Mouse (Mus musculus): ENCODE data around the gene Aldh1l1.

Aldh1l1 gene

DNA sequence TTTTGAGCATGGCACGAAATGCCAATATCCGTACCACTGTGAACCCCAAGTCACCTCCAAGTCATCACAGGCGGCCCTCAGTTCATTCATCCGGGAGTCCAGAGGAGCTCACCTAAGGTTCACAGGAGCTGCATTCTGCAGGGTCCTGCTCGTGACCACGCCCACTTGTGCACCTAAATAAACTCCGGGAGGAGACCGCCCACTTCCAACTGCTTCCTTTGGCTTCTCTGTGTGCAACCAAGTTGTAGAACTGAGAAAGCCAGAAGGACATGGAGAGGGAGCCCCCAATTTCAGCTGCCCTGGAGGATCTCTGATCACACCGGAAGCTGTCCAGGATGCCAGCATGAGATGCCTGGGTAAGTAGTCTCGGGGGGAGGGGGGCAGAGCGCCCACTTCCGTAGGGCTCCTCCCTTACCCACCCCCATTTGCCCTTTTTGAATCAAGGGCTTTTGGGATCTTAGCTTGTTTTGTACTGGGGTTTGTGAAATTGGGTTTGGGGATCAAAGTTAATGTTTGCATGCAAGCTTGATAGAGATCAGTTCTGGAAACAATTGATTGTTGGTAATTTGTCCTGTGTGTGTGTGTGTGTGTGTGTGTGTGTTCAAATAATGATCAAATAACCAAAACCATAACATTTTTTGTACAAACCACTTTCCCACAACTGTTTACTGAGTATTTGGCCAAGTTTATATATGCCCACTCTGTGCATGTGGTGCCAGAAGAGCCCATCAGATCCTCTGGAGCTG lies at the start of gene Aldh1l1:
TSS of gene Aldh1l1 (plus strand) at position 252 of the 746 bp plus-strand sequence.
- DNase-seq: no peak

GRCm38 (mm10) chr6:90437041-90437440 lies 49.2 kb upstream of the Aldh1l1 start:
- no peak for DNase-seq

DNA sequence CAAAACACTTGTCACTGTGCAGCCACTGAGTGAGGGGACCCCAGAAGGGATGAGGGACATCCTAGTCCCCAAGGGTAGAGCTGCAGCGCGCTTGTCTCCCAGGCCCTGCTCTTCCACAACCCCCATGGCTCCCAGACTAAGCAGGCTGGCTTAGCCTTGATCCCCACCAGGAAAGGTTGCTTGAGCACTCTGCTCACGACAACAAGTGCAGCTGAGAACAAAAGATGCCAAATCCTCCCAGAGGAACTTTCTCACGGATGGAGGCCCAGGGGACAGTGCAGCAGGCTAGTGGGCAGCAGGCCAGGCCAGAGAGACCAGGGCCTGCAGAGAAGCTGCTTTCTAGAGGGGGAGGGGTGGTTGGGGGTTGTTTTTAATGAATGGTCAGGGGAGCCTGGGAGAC lies 39.3 kb upstream of the Aldh1l1 start:
- DNase-seq: no peak

- DNase-seq: peak; percentile 91
Measured at GRCm38 (mm10) chr6:90450179-90450578, 36.0 kb upstream of the Aldh1l1 start.

- peak; percentile 36 for DNase-seq
Measured at GRCm38 (mm10) chr6:90450697-90451096, 35.5 kb upstream of the Aldh1l1 start.

- DNase-seq: no peak
Measured at GRCm38 (mm10) chr6:90451512-90451911, 34.7 kb upstream of the Aldh1l1 start.

- no peak for DNase-seq
Measured at GRCm38 (mm10) chr6:90452603-90453002, 33.6 kb upstream of the Aldh1l1 start.

- DNase-seq: no peak
Measured at GRCm38 (mm10) chr6:90453751-90454150, 32.5 kb upstream of the Aldh1l1 start.

DNA sequence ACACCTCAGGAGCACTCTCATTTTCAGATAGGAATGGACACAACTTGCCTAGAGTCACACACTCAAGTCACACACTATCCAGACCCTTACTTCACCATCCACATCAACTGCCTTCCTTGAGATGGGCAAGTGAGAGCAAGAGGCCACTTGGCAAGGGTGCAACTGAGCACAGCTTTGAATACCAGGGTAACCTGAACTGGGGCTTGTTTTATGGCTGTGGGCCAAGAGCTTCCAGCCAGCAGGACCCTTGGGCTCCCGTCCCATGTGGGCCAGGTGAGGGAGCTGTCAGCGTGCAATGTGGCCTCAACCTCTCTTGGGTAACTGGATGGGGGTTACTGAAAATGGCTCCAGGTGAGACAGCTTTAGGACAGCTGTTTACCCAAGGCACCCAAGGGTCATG lies 28.8 kb upstream of the Aldh1l1 start:
- no peak for DNase-seq

GRCm38 (mm10) chr6:90461181-90461580 lies 25.0 kb upstream of the Aldh1l1 start:
- no peak for DNase-seq

- DNase-seq: peak; percentile 54
Measured at GRCm38 (mm10) chr6:90461771-90462170, 24.5 kb upstream of the Aldh1l1 start.

DNA sequence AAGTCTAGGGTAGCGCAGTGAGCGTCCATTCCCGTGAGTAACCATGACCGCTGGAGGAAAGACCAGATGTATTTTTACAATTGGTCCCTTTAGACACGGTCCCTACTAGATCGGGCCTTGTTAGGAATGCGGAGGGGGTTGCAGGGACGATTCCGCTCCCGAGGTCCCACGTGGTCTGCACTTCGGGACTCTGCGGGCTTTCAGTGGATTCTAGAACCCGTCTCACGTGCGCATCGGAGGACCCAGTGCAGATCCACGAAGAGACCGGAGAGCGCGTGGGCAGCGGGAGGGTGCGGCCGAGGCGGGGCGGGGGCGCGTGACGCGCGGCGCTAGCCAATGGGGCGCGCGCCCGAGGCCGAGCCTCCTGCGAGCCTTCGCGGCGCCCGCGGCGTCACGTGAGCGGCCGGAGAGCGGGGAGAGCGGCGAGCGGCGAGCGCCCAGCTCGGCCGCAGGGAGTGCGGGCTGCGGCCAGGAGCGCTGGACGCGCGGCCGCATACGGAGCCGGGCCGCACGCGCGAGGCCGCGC lies 24.0 kb upstream of the Aldh1l1 start, which contains the start of gene Klf15:
TSS of gene Klf15 (plus strand) at position 396 of the 526 bp plus-strand sequence.
- peak; percentile 84 for DNase-seq

- peak; percentile 50 for DNase-seq
Measured at GRCm38 (mm10) chr6:90462841-90463227, 23.4 kb upstream of the Aldh1l1 start.

DNA sequence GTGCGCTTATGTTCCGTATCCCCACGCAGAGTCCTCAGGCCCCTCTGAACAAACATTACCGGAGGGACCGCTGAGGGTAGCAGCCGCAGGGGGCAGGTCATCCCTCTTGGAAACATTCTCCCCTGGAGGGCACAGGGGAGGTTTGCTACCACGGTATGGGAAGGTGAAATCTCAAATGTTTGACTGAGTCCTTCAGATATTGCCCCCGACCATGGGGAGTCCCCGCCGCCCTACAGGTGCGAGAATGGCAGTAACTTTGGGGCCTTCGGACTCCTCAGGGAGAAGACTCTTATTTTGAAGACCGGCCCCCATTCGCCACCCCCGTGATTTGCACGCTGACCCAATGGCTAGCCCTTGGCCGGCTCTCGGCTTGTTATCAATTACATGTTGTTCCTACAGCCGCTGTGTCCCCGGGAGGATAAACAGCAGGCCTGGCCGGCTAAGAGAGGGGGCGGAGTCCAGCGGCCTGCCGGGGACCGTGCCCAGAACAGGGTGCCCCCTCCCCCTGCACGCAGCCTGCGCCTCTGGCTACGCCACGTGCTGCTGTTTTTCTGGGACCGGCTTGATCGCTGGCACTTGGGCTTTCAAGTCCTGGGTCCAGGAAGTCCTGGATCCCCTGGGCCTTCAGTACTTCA lies 22.9 kb upstream of the Aldh1l1 start:
- peak; percentile 81 for DNase-seq

DNA sequence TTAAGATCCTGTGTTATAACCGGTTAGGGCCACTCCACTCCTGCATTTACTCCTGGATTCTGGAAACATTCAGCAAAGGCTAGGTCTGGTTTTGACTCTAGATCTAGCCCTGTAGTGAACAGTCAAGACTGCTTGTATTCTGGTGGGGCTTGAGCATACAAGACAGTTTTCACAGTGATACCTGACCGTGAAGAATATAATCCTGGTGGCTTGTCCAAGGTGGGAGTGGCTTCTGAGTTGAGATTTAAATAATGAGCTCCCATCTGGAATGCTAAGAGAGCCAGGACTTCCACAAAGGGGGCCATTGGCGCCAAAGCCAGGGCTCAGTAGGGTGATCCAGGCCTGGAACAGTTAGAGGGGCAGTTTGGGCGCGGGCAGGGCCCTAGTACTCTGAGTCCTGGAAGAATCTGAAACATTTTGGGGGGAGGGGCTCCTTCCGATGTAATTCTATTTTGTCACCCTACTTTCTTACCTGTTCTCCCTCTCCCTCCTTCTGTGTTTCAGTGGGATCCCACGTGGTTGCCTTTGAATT lies 22.3 kb upstream of the Aldh1l1 start:
- no peak for DNase-seq

GRCm38 (mm10) chr6:90465028-90465640 lies 21.1 kb upstream of the Aldh1l1 start:
- no peak for DNase-seq

GRCm38 (mm10) chr6:90466079-90466478 lies 20.1 kb upstream of the Aldh1l1 start:
- no peak for DNase-seq

DNA sequence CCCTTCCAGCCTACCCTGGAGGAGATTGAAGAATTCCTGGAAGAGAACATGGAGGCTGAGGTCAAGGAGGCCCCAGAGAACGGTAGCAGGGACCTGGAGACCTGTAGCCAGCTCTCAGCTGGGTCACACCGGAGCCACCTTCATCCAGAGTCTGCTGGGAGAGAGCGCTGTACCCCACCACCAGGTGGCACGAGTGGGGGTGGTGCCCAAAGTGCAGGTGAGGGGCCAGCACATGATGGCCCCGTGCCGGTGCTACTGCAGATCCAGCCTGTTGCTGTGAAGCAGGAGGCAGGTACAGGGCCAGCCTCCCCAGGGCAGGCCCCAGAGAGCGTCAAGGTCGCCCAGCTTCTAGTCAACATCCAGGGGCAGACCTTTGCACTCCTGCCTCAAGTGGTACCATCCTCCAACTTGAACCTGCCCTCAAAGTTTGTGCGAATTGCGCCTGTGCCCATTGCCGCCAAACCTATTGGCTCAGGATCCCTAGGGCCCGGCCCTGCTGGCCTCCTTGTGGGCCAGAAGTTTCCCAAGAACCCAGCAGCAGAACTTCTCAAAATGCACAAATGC lies 19.3 kb upstream of the Aldh1l1 start:
- DNase-seq: no peak

GRCm38 (mm10) chr6:90468216-90468615 lies 18.0 kb upstream of the Aldh1l1 start:
- DNase-seq: no peak

GRCm38 (mm10) chr6:90469041-90469440 lies 17.2 kb upstream of the Aldh1l1 start:
- no peak for DNase-seq

DNA sequence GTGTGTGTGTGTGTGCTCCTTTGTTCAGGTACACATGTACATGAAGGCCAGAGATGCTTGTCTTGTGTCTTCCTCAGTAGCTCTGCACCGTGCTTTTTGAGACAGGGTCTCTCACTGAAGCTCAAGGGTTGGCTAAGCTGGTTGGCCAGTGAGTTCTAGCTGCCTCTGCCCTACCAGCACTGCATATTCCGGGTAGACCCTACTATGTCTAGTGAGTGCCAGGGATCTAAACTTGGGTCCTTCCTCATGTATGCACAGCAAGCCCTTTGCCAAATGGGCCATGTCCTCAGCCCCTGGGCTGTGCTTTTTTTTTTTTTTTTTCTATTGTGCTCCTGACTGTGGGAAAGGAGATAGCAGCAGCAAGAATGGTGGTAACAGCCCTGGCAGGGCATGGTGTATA lies 16.0 kb upstream of the Aldh1l1 start:
- no peak for DNase-seq

- DNase-seq: no peak
Measured at GRCm38 (mm10) chr6:90470947-90471541, 15.2 kb upstream of the Aldh1l1 start.

- no peak for DNase-seq
Measured at GRCm38 (mm10) chr6:90472079-90472478, 14.1 kb upstream of the Aldh1l1 start.
